10 mouse cellular contexts compared by ENCODE assay signal in genomic region chr3:95230495-95231297, GRCm38 (mm10). TPM values are rescaled to one million over a fixed set of nuclear protein-coding genes. Genes with fewer than 3 reads are reported as not detected.
DNase-seq lines count a peak whose midpoint lies in the region; ATAC-seq and TF ChIP-seq lines count a peak whose summit lies in the region.
"Had no signal": no experiment of that assay in that cellular context is flagged by ENCODE, and none has a peak within 500 bp of the region (broad histone marks: within the 10 kb centered on the region; RNA-seq: fewer than 3 reads in every experiment).

No protein-coding gene starts in this region.

- H3K4me1 ChIP-seq in embryonic facial prominence, embryonic 15.5 days = peaks cover 33% of the 10 kb centered on the region
- peaks cover 34% of the 10 kb centered on the region for H3K4me1 ChIP-seq in liver, embryonic 16.5 days (ENCODE audit: control insufficient read depth, low read depth, low read length)

- no peaks in the 10 kb centered on the region for H3K27me3 ChIP-seq in embryonic facial prominence, embryonic 15.5 days
- H3K27me3 ChIP-seq in liver, embryonic 16.5 days (ENCODE audit: control insufficient read depth, insufficient read depth, low read depth, low read length) = no peaks in the 10 kb centered on the region
- H3K27me3 ChIP-seq: Patski had no signal

- 32% methylated on average over 8 of the region's 8 CpGs for WGBS in embryonic facial prominence, embryonic 15.5 days
- 22% methylated on average over 8 of the region's 8 CpGs for WGBS in liver, embryonic 16.5 days (ENCODE audit: insufficient replicate concordance)

- peaks cover 42% of the 10 kb centered on the region for H3K36me3 ChIP-seq in embryonic facial prominence, embryonic 15.5 days
- peaks cover 27% of the 10 kb centered on the region for H3K36me3 ChIP-seq in liver, embryonic 16.5 days (ENCODE audit: control insufficient read depth, insufficient read depth)

- ATAC-seq in embryonic facial prominence, embryonic 15.5 days (ENCODE audit: insufficient number of reproducible peaks, low FRiP score, low TSS enrichment, low read depth) = no peak
- ATAC-seq in liver, embryonic 16.5 days (ENCODE audit: low read depth) = no peak
- ATAC-seq: Patski had no signal

- H3K4me3 ChIP-seq in gastrocnemius, adult 2 months = peak overlapping the region; percentile 85
- H3K4me3 ChIP-seq in embryonic facial prominence, embryonic 15.5 days (replicated peaks) = peak overlapping the region; percentile 89
- H3K4me3 ChIP-seq in liver, embryonic 16.5 days (ENCODE audit: low read depth, low read length) = peak overlapping the region; percentile 73

- intact Hi-C loops in gastrocnemius, adult 2 months (cut with DNase I) = no loop called here
- intact Hi-C loops in left cerebral cortex, postnatal 25 days (cut with DNase I) = no loop called here

- no peak for TF ChIP-seq CTCF in gastrocnemius, adult 2 months (IDR thresholded peaks at IDR 0.05)

- DNase-seq in gastrocnemius, adult 2 months = no peak
- DNase-seq in gastrocnemius, adult 8-10 months (ENCODE audit: low spot score in 2 of 2) = no peak
- peak; percentile 57 for DNase-seq in induced T-regulatory cell, adult 2 months (ENCODE audit: low read depth)
- DNase-seq in spleen, postnatal 36 days (ENCODE audit: low spot score in 2 of 2) = peak; percentile 39 to 60
- no peak for DNase-seq in left cerebral cortex, postnatal 25 days (ENCODE audit: low spot score in 2 of 2)
- DNase-seq in ovary, adult 18-20 months (ENCODE audit: low spot score) = no peak

- H3K27ac ChIP-seq in gastrocnemius, adult 2 months = peak overlapping the region; percentile 99
- H3K27ac ChIP-seq in embryonic facial prominence, embryonic 15.5 days (replicated peaks) = peak overlapping the region; percentile 99
- H3K27ac ChIP-seq in liver, embryonic 16.5 days (ENCODE audit: low read length) = peak overlapping the region; percentile 90

- H3K4me2 ChIP-seq in embryonic facial prominence, embryonic 15.5 days (replicated peaks) = peak overlapping the region; percentile 76
- peak overlapping the region; percentile 99 for H3K4me2 ChIP-seq in liver, embryonic 16.5 days (ENCODE audit: low read depth, low read length)

- H3K9me3 ChIP-seq in embryonic facial prominence, embryonic 15.5 days (replicated peaks) = no peaks in the 10 kb centered on the region
- no peaks in the 10 kb centered on the region for H3K9me3 ChIP-seq in liver, embryonic 16.5 days (replicated peaks; ENCODE audit: control insufficient read depth, low read length)

- H3K9ac ChIP-seq in embryonic facial prominence, embryonic 15.5 days = peak overlapping the region; percentile 40
- H3K9ac ChIP-seq in liver, embryonic 16.5 days (ENCODE audit: low read depth, low read length) = peak overlapping the region; percentile 78

RNA-seq across cellular contexts. Expression of gene Mllt11, which starts 1.3 kb away (rescaled TPM):
- 10 to 100 TPM; 52.0 to 84.9 TPM for total RNA-seq in gastrocnemius, adult 2 months (2021)
- total RNA-seq in gastrocnemius, adult 8-10 months (2022) = 100 to 1,000 TPM in 1 of 4 experiments, 10 to 100 TPM in 3; 69.6 to 108 (median 87.4) TPM
- 18.4 and 19.2 TPM in 2 replicates for polyA plus RNA-seq in embryonic facial prominence, embryonic 15.5 days (2015; fragmentation: Nextera tagmentation; extraction: Ambion mirVana)
- 1.8 and 2.0 TPM in 2 replicates for polyA plus RNA-seq in liver, embryonic 16.5 days (2015; fragmentation: Nextera tagmentation; extraction: Ambion mirVana)
- total RNA-seq in left cerebral cortex, postnatal 25 days (2021) = 100 to 1,000 TPM; 329 to 339 TPM

RNA-seq across cellular contexts. Expression of gene Cdc42se1, which starts 2.2 kb away (rescaled TPM):
- total RNA-seq in gastrocnemius, adult 2 months (2021) = 10 to 100 TPM; 13.7 to 16.4 TPM
- total RNA-seq in gastrocnemius, adult 8-10 months (2022) = 10 to 100 TPM; 13.7 to 18.3 (median 15.0) TPM
- polyA plus RNA-seq in embryonic facial prominence, embryonic 15.5 days (2015; fragmentation: Nextera tagmentation; extraction: Ambion mirVana) = 121 and 123 TPM in 2 replicates
- polyA plus RNA-seq in liver, embryonic 16.5 days (2015; fragmentation: Nextera tagmentation; extraction: Ambion mirVana) = 36.4 and 37.3 TPM in 2 replicates
- total RNA-seq in left cerebral cortex, postnatal 25 days (2021) = 10 to 100 TPM; 60.0 TPM

RNA-seq across cellular contexts. Expression of gene Gm128, which starts 10.7 kb away (rescaled TPM):
- total RNA-seq in gastrocnemius, adult 2 months (2021) = under 1 TPM in 1 of 2 experiments, not detected in 1; 0.11 TPM
- total RNA-seq in gastrocnemius, adult 8-10 months (2022) = not detected
- 0.54 and 0.80 TPM in 2 replicates for polyA plus RNA-seq in embryonic facial prominence, embryonic 15.5 days (2015; fragmentation: Nextera tagmentation; extraction: Ambion mirVana)
- polyA plus RNA-seq in liver, embryonic 16.5 days (2015; fragmentation: Nextera tagmentation; extraction: Ambion mirVana) = 0.07 TPM in 2 replicates
- total RNA-seq in left cerebral cortex, postnatal 25 days (2021) = under 1 TPM in 1 of 2 experiments, not detected in 1; 0.18 TPM
- total RNA-seq: neutrophil, adult 5-6 weeks had no signal

RNA-seq across cellular contexts. Expression of gene Gabpb2, which starts 13.0 kb away (rescaled TPM):
- total RNA-seq in gastrocnemius, adult 2 months (2021) = 10 to 100 TPM in 1 of 2 experiments, 1 to 10 TPM in 1; 9.1 to 12.0 TPM
- 1 to 10 TPM; 7.2 to 9.1 (median 7.6) TPM for total RNA-seq in gastrocnemius, adult 8-10 months (2022)
- polyA plus RNA-seq in embryonic facial prominence, embryonic 15.5 days (2015; fragmentation: Nextera tagmentation; extraction: Ambion mirVana) = 8.9 and 9.8 TPM in 2 replicates
- polyA plus RNA-seq in liver, embryonic 16.5 days (2015; fragmentation: Nextera tagmentation; extraction: Ambion mirVana) = 6.6 and 7.0 TPM in 2 replicates
- 1 to 10 TPM; 7.5 to 8.9 TPM for total RNA-seq in left cerebral cortex, postnatal 25 days (2021)

RNA-seq across cellular contexts. Expression of gene Bnipl, which starts 20.3 kb away (rescaled TPM):
- under 1 TPM in 1 of 2 experiments, not detected in 1; 0.31 TPM for total RNA-seq in gastrocnemius, adult 2 months (2021)
- total RNA-seq in gastrocnemius, adult 8-10 months (2022) = not detected
- 10.3 and 10.7 TPM in 2 replicates for polyA plus RNA-seq in embryonic facial prominence, embryonic 15.5 days (2015; fragmentation: Nextera tagmentation; extraction: Ambion mirVana)
- not detected in 2 replicates for polyA plus RNA-seq in liver, embryonic 16.5 days (2015; fragmentation: Nextera tagmentation; extraction: Ambion mirVana)
- total RNA-seq in left cerebral cortex, postnatal 25 days (2021) = under 1 TPM; 0.62 to 0.66 TPM
- total RNA-seq: neutrophil, adult 5-6 weeks had no signal

Comparison
In these comparisons a context has a peak if more than half of its experiments do, and no peak if none do; other contexts are left out.
1. DNase-seq: peak in induced T-regulatory cell, adult 2 months (single experiment) and spleen, postnatal 36 days (2 of 2); none in gastrocnemius, adult 2 months (single experiment), gastrocnemius, adult 8-10 months (0 of 2), left cerebral cortex, postnatal 25 days (0 of 2) and ovary, adult 18-20 months (single experiment).
2. Peak in every context shown above with its lines, with median percentiles within 50 percentile points of each other: H3K27ac ChIP-seq and H3K4me3 ChIP-seq.